Mouse (Mus musculus) heart, embryonic 15.5 days (tissue): ENCODE results near the gene Slc44a4. TPM values are rescaled to one million over a fixed set of nuclear protein-coding genes. Genes with fewer than 3 reads are reported as not detected.
"Not testable (repeated sequence)": the region's sequence is repeated elsewhere in the genome, so short reads cannot be mapped to it uniquely, and the experiment has no call there.

Experiments used
- ATAC-seq: fragments of 200-750 bp; cut with Nextera tagmentation; replicated peaks from 2 replicates; pipeline ENCODE4 v1.8.0; 2017; ENCODE audit warnings: low read depth, moderate TSS enrichment; ENCODE audit not compliant: insufficient number of reproducible peaks, insufficient read depth, low FRiP score
- H3K27ac ChIP-seq: fragments of 300-500 bp; sonication (generic); 2 replicates; pipeline ENCODE4 v1.5.1; 2015; ENCODE audit warnings: mild to moderate bottlenecking, inconsistent platforms
- H3K27me3 ChIP-seq: fragments of 300-500 bp; sonication (generic); 2 replicates; pipeline ENCODE4 v1.6.1; 2015; ENCODE audit warnings: inconsistent platforms
- H3K36me3 ChIP-seq: fragments of 300-500 bp; sonication (generic); 2 replicates; pipeline ENCODE4 v1.6.1; 2015; ENCODE audit warnings: mild to moderate bottlenecking, inconsistent platforms
- H3K4me1 ChIP-seq: fragments of 300-500 bp; sonication (generic); replicated peaks from 2 replicates; pipeline ENCODE4 v1.6.1; 2015; ENCODE audit warnings: inconsistent platforms
- H3K4me2 ChIP-seq: fragments of 300-500 bp; sonication (generic); 2 replicates; pipeline ENCODE4 v1.6.1; 2015; ENCODE audit warnings: inconsistent platforms, mild to moderate bottlenecking, moderate library complexity
- H3K4me3 ChIP-seq: fragments of 300-500 bp; sonication (generic); 2 replicates; pipeline ENCODE4 v1.5.1; 2015; ENCODE audit warnings: mild to moderate bottlenecking, inconsistent platforms
- H3K9ac ChIP-seq: fragments of 300-500 bp; sonication (generic); 2 replicates; pipeline ENCODE4 v1.6.1; 2015; ENCODE audit warnings: mild to moderate bottlenecking, inconsistent platforms
- H3K9me3 ChIP-seq: fragments of 300-500 bp; sonication (generic); replicated peaks from 2 replicates; pipeline ENCODE4 v1.6.1; 2016; ENCODE audit warnings: inconsistent platforms
- WGBS: fragments of 180-500 bp; shearing (Covaris S2); methylation state at CpG from one replicate; pipeline ENCODE4 v1.1.7; 2015; ENCODE audit warnings: mixed read lengths; 5-methylcytosine and 5-hydroxymethylcytosine counted together
- polyA plus RNA-seq: library from polyadenylated mRNA; unstranded; fragments of >200 nt; fragmentation: Nextera tagmentation; extraction: Ambion mirVana; gene quantifications from 2 replicates; pipeline ENCODE4 v1.2.1, GENCODE M21; 2015

The Slc44a4 gene
- polyA plus RNA-seq, 1 experiment from 2014 or later = 0.08 TPM

DNA sequence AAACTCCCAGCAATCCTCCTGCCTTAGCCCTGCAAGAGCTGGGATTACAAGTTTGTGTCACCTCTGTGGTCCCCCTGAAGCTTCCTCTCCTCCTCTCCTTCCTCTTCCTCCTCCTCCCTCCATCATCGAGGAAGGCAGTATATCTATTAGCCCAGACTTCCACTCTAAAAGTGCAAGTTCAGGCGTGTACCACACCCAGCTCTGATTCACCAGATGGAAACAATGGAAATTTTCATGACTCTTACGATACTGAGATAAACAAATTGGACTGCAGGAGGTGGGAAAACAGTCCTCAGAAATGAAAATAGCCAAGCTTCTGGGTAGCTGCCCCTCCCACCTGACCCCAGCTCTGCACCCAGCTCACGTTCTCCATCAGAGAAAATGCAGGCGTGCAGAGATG lies 51.4 kb downstream of the Slc44a4 start:
- Histone ChIP-seq H3K27ac (no peak overlapping the region), H3K27me3 (peaks cover 23% of the 10 kb centered on the region), H3K9ac (no peak overlapping the region), H3K36me3 (no peaks in the 10 kb centered on the region), H3K9me3 (no peaks in the 10 kb centered on the region), H3K4me2 (no peak overlapping the region), H3K4me3 (no peak overlapping the region), H3K4me1 (no peaks in the 10 kb centered on the region)
- WGBS = 50% methylated on average over 5 of the region's 5 CpGs
- no peak for ATAC-seq

DNA sequence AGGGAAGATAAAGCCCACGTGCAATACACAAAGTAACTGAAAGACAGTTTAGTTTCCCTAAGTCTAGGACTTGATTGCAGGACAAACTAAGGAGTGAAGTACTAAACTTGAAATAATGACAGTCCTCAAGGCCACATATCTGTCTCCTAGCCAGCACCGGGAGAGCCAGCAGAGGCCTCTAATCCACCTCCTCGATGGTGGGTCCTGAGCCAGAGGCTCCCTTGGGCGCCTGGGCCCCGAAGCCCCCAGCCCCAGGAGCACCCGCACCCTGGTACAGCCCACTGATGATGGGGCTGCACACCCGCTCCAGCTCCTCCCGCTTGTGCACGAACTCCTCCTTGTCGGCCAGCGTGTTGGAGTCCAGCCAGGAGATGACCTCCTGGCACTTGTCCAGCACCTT lies 55.6 kb downstream of the Slc44a4 start, which contains the start of gene Gm20481:
Gene Gm20481, plus strand, starts transcription at position 91 of the 400 bp plus-strand sequence.
- 52% methylated on average over 7 of the region's 11 CpGs for WGBS
- H3K36me3 ChIP-seq, H3K27ac ChIP-seq, ATAC-seq, H3K4me1 ChIP-seq, H3K4me2 ChIP-seq, H3K9ac ChIP-seq, H3K9me3 ChIP-seq, H3K4me3 ChIP-seq: not testable (repeated sequence)
- peaks cover 23% of the 10 kb centered on the region for H3K27me3 ChIP-seq

DNA sequence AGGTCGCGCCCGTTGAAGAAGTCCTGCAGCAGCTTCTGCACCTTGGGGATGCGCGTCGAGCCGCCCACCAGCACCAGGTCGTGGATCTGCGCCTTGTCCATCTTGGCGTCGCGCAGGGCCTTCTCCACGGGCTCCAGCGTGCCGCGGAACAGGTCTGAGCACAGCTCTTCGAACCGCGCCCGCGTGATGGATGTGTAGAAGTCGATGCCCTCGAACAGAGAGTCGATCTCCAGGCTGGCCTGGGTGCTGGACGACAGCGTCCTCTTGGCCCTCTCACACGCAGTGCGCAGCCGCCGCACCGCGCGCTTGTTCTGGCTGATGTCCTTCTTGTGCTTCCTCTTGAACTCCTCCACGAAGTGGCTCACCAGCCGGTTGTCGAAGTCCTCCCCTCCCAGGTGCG lies 56.6 kb downstream of the Slc44a4 start:
- not testable (repeated sequence) for H3K9ac ChIP-seq, H3K9me3 ChIP-seq, H3K4me1 ChIP-seq, H3K4me3 ChIP-seq, H3K4me2 ChIP-seq, ATAC-seq, H3K36me3 ChIP-seq, H3K27ac ChIP-seq
- peaks cover 23% of the 10 kb centered on the region for H3K27me3 ChIP-seq
- WGBS = 34% methylated on average over 26 of the region's 37 CpGs

DNA sequence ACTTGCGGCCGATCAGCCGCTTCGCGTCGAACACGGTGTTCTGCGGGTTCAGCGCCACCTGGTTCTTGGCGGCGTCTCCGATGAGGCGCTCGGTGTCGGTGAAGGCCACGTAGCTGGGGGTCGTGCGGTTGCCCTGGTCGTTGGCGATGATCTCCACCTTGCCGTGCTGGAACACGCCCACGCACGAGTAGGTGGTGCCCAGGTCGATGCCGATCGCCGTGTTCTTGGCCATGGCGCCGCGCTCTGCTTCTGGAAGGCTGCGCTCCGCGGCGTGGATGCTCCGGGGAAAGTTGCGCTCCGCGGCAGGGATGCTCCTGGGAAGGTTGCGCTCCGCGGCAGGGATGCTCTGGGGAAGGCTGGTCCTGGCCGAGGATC lies 57.4 kb downstream of the Slc44a4 start:
- H3K27ac ChIP-seq, H3K9me3 ChIP-seq, H3K9ac ChIP-seq, H3K36me3 ChIP-seq, ATAC-seq, H3K4me1 ChIP-seq: not testable (repeated sequence)
- Histone ChIP-seq H3K27me3 (peaks cover 23% of the 10 kb centered on the region), H3K4me2 (peak overlapping the region; percentile 80), H3K4me3 (peak overlapping the region; percentile 54)
- under 1% methylated on average over 18 of the region's 43 CpGs for WGBS

DNA sequence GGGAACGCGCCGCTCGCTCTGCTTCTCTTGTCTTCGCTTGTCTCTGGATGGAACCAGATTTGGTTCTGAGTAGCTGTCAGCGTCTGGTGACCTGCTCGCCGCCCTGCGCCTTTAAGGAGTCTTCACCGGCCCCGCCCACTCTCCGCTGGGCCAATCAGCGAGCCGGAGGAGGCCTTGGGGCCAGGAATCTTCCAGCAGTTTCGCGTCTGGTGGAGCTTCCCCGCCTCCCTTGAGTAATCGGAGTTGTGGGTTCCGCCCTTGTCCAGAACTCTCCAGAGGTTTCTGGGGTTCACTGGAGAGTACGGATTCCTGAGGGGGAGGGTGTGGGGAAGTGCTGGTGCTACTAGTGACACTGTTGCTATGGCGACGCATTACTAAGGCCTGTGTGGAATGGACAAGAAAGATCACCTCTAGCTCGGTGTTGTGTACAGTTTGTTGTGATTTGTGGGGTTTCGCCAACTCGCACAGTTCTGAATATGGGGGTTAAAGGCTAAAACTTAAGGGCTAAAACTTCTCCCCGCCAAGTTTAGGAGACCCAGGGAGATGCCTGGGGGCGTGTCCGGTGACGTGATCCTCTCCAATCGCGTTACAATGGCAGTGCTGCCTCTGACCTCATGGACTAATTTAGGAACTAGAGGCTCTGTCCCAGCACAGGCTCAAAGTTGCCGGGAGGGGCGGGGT lies 57.9 kb downstream of the Slc44a4 start, which contains the start of the genes Hspa1a and Hspa1l:
Gene Hspa1a, minus strand, starts transcription at position 88 of the 681 bp plus-strand sequence.
Gene Hspa1l, plus strand, starts transcription at position 635 of the 681 bp plus-strand sequence.
- ATAC-seq = peak; percentile 92
- H3K27ac ChIP-seq = peak within 1 kb of the TSS; percentile 79
- not testable (repeated sequence) for H3K9me3 ChIP-seq, H3K36me3 ChIP-seq, H3K4me1 ChIP-seq
- H3K27me3 ChIP-seq = peaks cover 23% of the 10 kb centered on the region
- under 1% methylated on average over 33 of the region's 33 CpGs for WGBS
- H3K4me2 ChIP-seq = peak within 1 kb of the TSS; percentile 80
- H3K9ac ChIP-seq = peak within 1 kb of the TSS; percentile 36; the same call in 1 of the 2 replicates
- H3K4me3 ChIP-seq = peak within 1 kb of the TSS; percentile 54

DNA sequence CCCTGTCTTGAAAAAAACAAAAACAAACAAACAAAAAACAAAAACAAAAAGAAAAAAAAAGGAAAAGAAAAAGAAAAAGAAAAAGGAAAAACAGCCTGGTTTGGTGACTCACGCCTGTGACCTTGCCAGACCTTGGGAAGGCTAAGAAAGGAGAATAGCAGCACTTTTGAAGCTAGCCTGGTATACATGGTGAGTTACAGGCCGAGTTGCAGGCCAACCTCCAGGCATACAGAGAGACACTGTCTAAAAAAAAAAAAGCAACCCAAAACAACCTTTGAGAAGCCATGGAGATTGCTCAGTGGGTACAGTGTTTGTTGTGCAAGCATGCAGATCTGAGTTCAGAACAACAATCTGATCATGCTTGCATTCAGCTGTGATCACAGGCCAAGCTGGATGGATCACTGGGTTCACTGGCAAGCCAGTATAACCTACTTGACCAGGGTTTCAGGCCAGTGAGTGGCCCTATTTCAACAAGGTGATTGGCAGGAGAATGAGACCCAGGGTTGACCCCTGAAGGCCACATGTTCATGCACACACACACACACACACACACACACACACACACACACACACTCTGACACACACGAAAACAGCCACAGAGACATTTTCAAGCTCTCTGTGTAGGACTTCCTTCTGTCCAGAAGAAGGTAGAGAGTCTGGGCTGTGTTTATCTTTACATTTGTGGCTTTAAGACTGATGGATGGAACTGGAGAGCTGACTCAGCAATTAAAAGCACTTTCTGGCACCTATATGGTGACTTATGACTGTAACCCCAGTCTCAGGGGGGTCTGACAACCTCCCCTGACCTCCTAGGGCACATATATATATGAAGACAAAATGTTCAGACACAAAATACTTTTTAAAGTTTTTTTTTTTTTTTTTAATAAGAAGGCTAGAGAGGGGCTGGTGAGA lies 61.6 kb downstream of the Slc44a4 start:
- Histone ChIP-seq H3K4me1 (peaks cover 9% of the 10 kb centered on the region), H3K9me3 (no peaks in the 10 kb centered on the region), H3K4me3 (no peak overlapping the region), H3K9ac (no peak overlapping the region), H3K27ac (no peak overlapping the region), H3K4me2 (no peak overlapping the region), H3K36me3 (no peaks in the 10 kb centered on the region), H3K27me3 (no peaks in the 10 kb centered on the region)
- ATAC-seq = no peak
- 75% methylated on average over 3 of the region's 3 CpGs for WGBS

DNA sequence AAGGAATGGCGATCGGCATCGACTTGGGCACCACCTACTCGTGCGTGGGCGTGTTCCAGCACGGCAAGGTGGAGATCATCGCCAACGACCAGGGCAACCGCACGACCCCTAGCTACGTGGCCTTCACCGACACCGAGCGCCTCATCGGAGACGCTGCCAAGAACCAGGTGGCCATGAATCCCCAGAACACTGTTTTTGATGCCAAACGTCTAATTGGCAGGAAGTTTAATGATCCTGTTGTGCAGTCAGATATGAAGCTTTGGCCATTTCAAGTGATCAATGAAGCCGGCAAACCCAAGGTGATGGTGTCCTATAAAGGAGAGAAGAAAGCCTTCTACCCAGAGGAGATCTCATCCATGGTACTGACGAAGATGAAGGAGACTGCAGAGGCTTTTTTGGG lies 62.7 kb downstream of the Slc44a4 start:
- Histone ChIP-seq H3K27me3 (no peaks in the 10 kb centered on the region), H3K27ac (no peak overlapping the region), H3K4me3 (no peak overlapping the region), H3K36me3 (no peaks in the 10 kb centered on the region), H3K9ac (no peak overlapping the region), H3K4me1 (peaks cover 11% of the 10 kb centered on the region), H3K9me3 (no peaks in the 10 kb centered on the region), H3K4me2 (no peak overlapping the region)
- WGBS = 91% methylated on average over 20 of the region's 20 CpGs
- no peak for ATAC-seq

DNA sequence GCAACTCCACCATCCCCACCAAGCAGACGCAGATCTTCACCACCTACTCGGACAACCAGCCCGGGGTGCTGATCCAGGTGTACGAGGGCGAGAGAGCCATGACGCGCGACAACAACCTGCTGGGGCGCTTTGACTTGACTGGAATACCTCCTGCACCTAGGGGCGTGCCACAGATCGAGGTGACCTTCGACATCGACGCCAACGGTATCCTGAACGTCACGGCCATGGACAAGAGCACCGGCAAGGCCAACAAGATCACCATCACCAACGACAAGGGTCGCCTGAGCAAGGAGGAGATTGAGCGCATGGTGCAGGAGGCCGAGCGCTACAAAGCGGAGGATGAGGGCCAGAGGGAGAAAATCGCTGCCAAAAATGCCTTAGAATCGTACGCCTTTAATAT lies 64.0 kb downstream of the Slc44a4 start:
- Histone ChIP-seq H3K9ac (no peak overlapping the region), H3K27me3 (no peaks in the 10 kb centered on the region), H3K4me1 (peaks cover 14% of the 10 kb centered on the region), H3K4me2 (no peak overlapping the region), H3K9me3 (no peaks in the 10 kb centered on the region), H3K27ac (no peak overlapping the region), H3K36me3 (no peaks in the 10 kb centered on the region), H3K4me3 (no peak overlapping the region)
- WGBS = 81% methylated on average over 27 of the region's 27 CpGs
- ATAC-seq = no peak

DNA sequence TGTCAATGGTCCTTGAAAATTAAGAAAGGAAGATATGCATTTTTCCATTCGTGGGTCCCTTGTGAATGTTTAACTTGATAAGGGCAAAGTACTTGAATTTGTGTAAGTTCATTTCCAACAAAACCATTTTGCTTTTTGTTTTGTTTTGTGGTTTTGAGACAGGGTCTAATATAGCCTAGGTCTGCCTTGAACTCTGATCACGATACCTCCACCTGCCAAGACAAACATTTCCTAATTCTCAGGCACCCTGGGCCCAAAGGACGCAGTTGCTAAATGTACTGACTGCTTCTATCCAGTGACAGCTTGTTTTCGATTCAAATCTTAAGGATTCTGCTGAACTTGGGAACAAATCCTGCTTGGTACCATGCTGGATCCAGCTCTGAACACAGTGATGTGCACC lies 65.4 kb downstream of the Slc44a4 start:
- H3K4me2 ChIP-seq = no peak overlapping the region
- no peak overlapping the region for H3K27ac ChIP-seq
- no peaks in the 10 kb centered on the region for H3K27me3 ChIP-seq
- 87% methylated on average over 4 of the region's 4 CpGs for WGBS
- no peaks in the 10 kb centered on the region for H3K9me3 ChIP-seq
- H3K4me3 ChIP-seq = no peak overlapping the region
- no peak for ATAC-seq
- H3K4me1 ChIP-seq = peaks cover 14% of the 10 kb centered on the region
- H3K36me3 ChIP-seq = no peaks in the 10 kb centered on the region
- no peak overlapping the region for H3K9ac ChIP-seq
